Mouse (Mus musculus): ENCODE data around the gene Nudt5. TPM values are rescaled to one million over a fixed set of nuclear protein-coding genes. Genes with fewer than 3 reads are reported as not detected.

The Nudt5 gene
- total and polyA plus RNA-seq, 3 experiments: 20.7 to 118 (median 91.0) TPM

GRCm38 (mm10) chr2:5824213-5824612 is 20.6 kb upstream of the Nudt5 start:
- ATAC-seq (ENCODE audit: extremely low read depth, insufficient number of reproducible peaks, low FRiP score, poor library complexity, severe bottlenecking): no peak
- no peak for DNase-seq (ENCODE audit: low spot score)
- Histone ChIP-seq H3K4me3 (ENCODE audit: low read depth, low read length) (no peak overlapping the region), H3K27me3 (ENCODE audit: insufficient read depth, low read length) (no peaks in the 10 kb centered on the region), H3K4me1 (ENCODE audit: insufficient read depth, low read depth, low read length) (0 out of 2 replicates have a peak, but pooled peaks cover 5% of the 10 kb centered on the region), H3K36me3 (replicated peaks) (peaks cover 90% of the 10 kb centered on the region), H3K9me3 (replicated peaks) (no peaks in the 10 kb centered on the region)
- no peak for TF ChIP-seq CTCF (IDR thresholded peaks at IDR 0.05; ENCODE audit: low read depth, low read length)
- TF ChIP-seq POLR2AphosphoS5 (IDR thresholded peaks at IDR 0.05; ENCODE audit: insufficient replicate concordance, low read depth, low read length): no peak
- no peak for TF ChIP-seq TAL1 (conservative IDR thresholded peaks at IDR 0.05; ENCODE audit: low read depth, low read length)
- TF ChIP-seq GATA1 (IDR thresholded peaks at IDR 0.05; ENCODE audit: borderline replicate concordance, low read length): no peak
- TF ChIP-seq GATA2 (IDR thresholded peaks at IDR 0.05; ENCODE audit: borderline replicate concordance, low read depth, low read length): no peak

- ATAC-seq (ENCODE audit: extremely low read depth, insufficient number of reproducible peaks, low FRiP score, poor library complexity, severe bottlenecking) (peak; percentile 22), DNase-seq (ENCODE audit: low spot score) (no peak)
- H3K27me3 ChIP-seq (ENCODE audit: insufficient read depth, low read length): no peaks in the 10 kb centered on the region
- no peak for TF ChIP-seq CTCF (IDR thresholded peaks at IDR 0.05; ENCODE audit: low read depth, low read length)
- TF ChIP-seq TAL1 (conservative IDR thresholded peaks at IDR 0.05; ENCODE audit: low read depth, low read length): no peak
- no peak for TF ChIP-seq POLR2AphosphoS5 (IDR thresholded peaks at IDR 0.05; ENCODE audit: insufficient replicate concordance, low read depth, low read length)
- TF ChIP-seq GATA1 (IDR thresholded peaks at IDR 0.05; ENCODE audit: borderline replicate concordance, low read length): no peak
- no peak for TF ChIP-seq GATA2 (IDR thresholded peaks at IDR 0.05; ENCODE audit: borderline replicate concordance, low read depth, low read length)
- peaks cover 90% of the 10 kb centered on the region for H3K36me3 ChIP-seq (replicated peaks)
- H3K4me1 ChIP-seq (ENCODE audit: insufficient read depth, low read depth, low read length): 0 out of 2 replicates have a peak, but pooled peaks cover 5% of the 10 kb centered on the region
- H3K4me3 ChIP-seq (ENCODE audit: low read depth, low read length): no peak overlapping the region
- no peaks in the 10 kb centered on the region for H3K9me3 ChIP-seq (replicated peaks)
These were observed 20.1 kb upstream of the Nudt5 start for GRCm38 (mm10) chr2:5824685-5825084.

GRCm38 (mm10) chr2:5825265-5825913 is 19.4 kb upstream of the Nudt5 start:
- TF ChIP-seq GATA1 (IDR thresholded peaks at IDR 0.05; ENCODE audit: borderline replicate concordance, low read length) (no peak), TAL1 (conservative IDR thresholded peaks at IDR 0.05; ENCODE audit: low read depth, low read length) (no peak), CTCF (IDR thresholded peaks at IDR 0.05; ENCODE audit: low read depth, low read length) (no peak), POLR2AphosphoS5 (IDR thresholded peaks at IDR 0.05; ENCODE audit: insufficient replicate concordance, low read depth, low read length) (no peak), GATA2 (IDR thresholded peaks at IDR 0.05; ENCODE audit: borderline replicate concordance, low read depth, low read length) (no peak)
- no peak overlapping the region for H3K4me3 ChIP-seq (ENCODE audit: low read depth, low read length)
- ATAC-seq (ENCODE audit: extremely low read depth, insufficient number of reproducible peaks, low FRiP score, poor library complexity, severe bottlenecking) (no peak), DNase-seq (ENCODE audit: low spot score) (no peak)
- H3K9me3 ChIP-seq (replicated peaks): no peaks in the 10 kb centered on the region
- peaks cover 88% of the 10 kb centered on the region for H3K36me3 ChIP-seq (replicated peaks)
- no peaks in the 10 kb centered on the region for H3K27me3 ChIP-seq (ENCODE audit: insufficient read depth, low read length)
- H3K4me1 ChIP-seq (ENCODE audit: insufficient read depth, low read depth, low read length): 0 out of 2 replicates have a peak, but pooled peaks cover 5% of the 10 kb centered on the region

GRCm38 (mm10) chr2:5840815-5841214 is 4.0 kb upstream of the Nudt5 start:
- Histone ChIP-seq H3K4me3 (ENCODE audit: low read depth, low read length) (no peak overlapping the region), H3K27me3 (ENCODE audit: insufficient read depth, low read length) (no peaks in the 10 kb centered on the region), H3K36me3 (replicated peaks) (peaks cover 69% of the 10 kb centered on the region), H3K4me1 (ENCODE audit: insufficient read depth, low read depth, low read length) (peaks cover 19% of the 10 kb centered on the region), H3K9me3 (replicated peaks) (peaks cover 5% of the 10 kb centered on the region)
- TF ChIP-seq POLR2AphosphoS5 (IDR thresholded peaks at IDR 0.05; ENCODE audit: insufficient replicate concordance, low read depth, low read length): no peak
- TF ChIP-seq GATA1 (IDR thresholded peaks at IDR 0.05; ENCODE audit: borderline replicate concordance, low read length): no peak
- TF ChIP-seq GATA2 (IDR thresholded peaks at IDR 0.05; ENCODE audit: borderline replicate concordance, low read depth, low read length): no peak
- no peak for TF ChIP-seq TAL1 (conservative IDR thresholded peaks at IDR 0.05; ENCODE audit: low read depth, low read length)
- TF ChIP-seq CTCF (IDR thresholded peaks at IDR 0.05; ENCODE audit: low read depth, low read length): no peak
- DNase-seq (ENCODE audit: low spot score) (no peak), ATAC-seq (ENCODE audit: extremely low read depth, insufficient number of reproducible peaks, low FRiP score, poor library complexity, severe bottlenecking) (no peak)

- peaks cover 55% of the 10 kb centered on the region for H3K36me3 ChIP-seq (replicated peaks)
- ATAC-seq (ENCODE audit: extremely low read depth, insufficient number of reproducible peaks, low FRiP score, poor library complexity, severe bottlenecking) (no peak), DNase-seq (ENCODE audit: low spot score) (peak; percentile 13)
- peaks cover 34% of the 10 kb centered on the region for H3K4me1 ChIP-seq (ENCODE audit: insufficient read depth, low read depth, low read length)
- TF ChIP-seq CTCF (IDR thresholded peaks at IDR 0.05; ENCODE audit: low read depth, low read length) (no peak), POLR2AphosphoS5 (IDR thresholded peaks at IDR 0.05; ENCODE audit: insufficient replicate concordance, low read depth, low read length) (no peak), TAL1 (conservative IDR thresholded peaks at IDR 0.05; ENCODE audit: low read depth, low read length) (no peak), GATA1 (IDR thresholded peaks at IDR 0.05; ENCODE audit: borderline replicate concordance, low read length) (no peak), GATA2 (IDR thresholded peaks at IDR 0.05; ENCODE audit: borderline replicate concordance, low read depth, low read length) (no peak)
- peak overlapping the region; percentile 85 for H3K4me3 ChIP-seq (ENCODE audit: low read depth, low read length)
- H3K9me3 ChIP-seq (replicated peaks): peaks cover 4% of the 10 kb centered on the region
- no peaks in the 10 kb centered on the region for H3K27me3 ChIP-seq (ENCODE audit: insufficient read depth, low read length)
These were observed 492 bp upstream of the Nudt5 start for GRCm38 (mm10) chr2:5844181-5844872.

GRCm38 (mm10) chr2:5845826-5846225 is 1.0 kb downstream of the Nudt5 start:
- Histone ChIP-seq H3K4me3 (ENCODE audit: low read depth, low read length) (peak overlapping the region; percentile 85), H3K36me3 (replicated peaks) (peaks cover 54% of the 10 kb centered on the region), H3K9me3 (replicated peaks) (no peaks in the 10 kb centered on the region), H3K27me3 (ENCODE audit: insufficient read depth, low read length) (no peaks in the 10 kb centered on the region), H3K4me1 (ENCODE audit: insufficient read depth, low read depth, low read length) (peaks cover 46% of the 10 kb centered on the region)
- TF ChIP-seq POLR2AphosphoS5 (IDR thresholded peaks at IDR 0.05; ENCODE audit: insufficient replicate concordance, low read depth, low read length) (no peak), GATA2 (IDR thresholded peaks at IDR 0.05; ENCODE audit: borderline replicate concordance, low read depth, low read length) (no peak), GATA1 (IDR thresholded peaks at IDR 0.05; ENCODE audit: borderline replicate concordance, low read length) (no peak), TAL1 (conservative IDR thresholded peaks at IDR 0.05; ENCODE audit: low read depth, low read length) (no peak), CTCF (IDR thresholded peaks at IDR 0.05; ENCODE audit: low read depth, low read length) (no peak)
- ATAC-seq (ENCODE audit: extremely low read depth, insufficient number of reproducible peaks, low FRiP score, poor library complexity, severe bottlenecking): no peak
- DNase-seq (ENCODE audit: low spot score): no peak

Measured in G1E (cell line).